Mouse (Mus musculus): ENCODE data around the gene Ramp1.

Ramp1 gene

GRCm38 (mm10) chr1:91201122-91201521 is 21.5 kb downstream of the Ramp1 start:
- no peak for DNase-seq

GRCm38 (mm10) chr1:91204221-91204765 is 24.7 kb downstream of the Ramp1 start:
- DNase-seq: no peak

GRCm38 (mm10) chr1:91205651-91206050 is 26.0 kb downstream of the Ramp1 start:
- no peak for DNase-seq

- no peak for DNase-seq
Observed at GRCm38 (mm10) chr1:91206336-91206735, 26.7 kb downstream of the Ramp1 start.

GRCm38 (mm10) chr1:91206873-91207272 is 27.3 kb downstream of the Ramp1 start:
- DNase-seq: no peak

- no peak for DNase-seq
Observed at GRCm38 (mm10) chr1:91207334-91208074, 27.9 kb downstream of the Ramp1 start.

- peak; percentile 66 for DNase-seq
Observed at GRCm38 (mm10) chr1:91209343-91209742, 29.7 kb downstream of the Ramp1 start.

- DNase-seq: peak; percentile 85
Observed at GRCm38 (mm10) chr1:91209785-91210184, 30.2 kb downstream of the Ramp1 start.

GRCm38 (mm10) chr1:91211099-91211498 is 31.5 kb downstream of the Ramp1 start:
- peak; percentile 71 for DNase-seq

GRCm38 (mm10) chr1:91211591-91212008 is 32.0 kb downstream of the Ramp1 start:
- DNase-seq: peak; percentile 50

- DNase-seq: no peak
Observed at GRCm38 (mm10) chr1:91215264-91215663, 35.6 kb downstream of the Ramp1 start.

GRCm38 (mm10) chr1:91215981-91216380 is 36.4 kb downstream of the Ramp1 start:
- DNase-seq: no peak

GRCm38 (mm10) chr1:91216504-91217267 is 37.1 kb downstream of the Ramp1 start:
- no peak for DNase-seq

- DNase-seq: no peak
Observed at GRCm38 (mm10) chr1:91219641-91220321, 40.2 kb downstream of the Ramp1 start.

- DNase-seq: no peak
Observed at GRCm38 (mm10) chr1:91220322-91220672, 40.7 kb downstream of the Ramp1 start.

- no peak for DNase-seq
Observed at GRCm38 (mm10) chr1:91226562-91226961, 46.9 kb downstream of the Ramp1 start.

- DNase-seq: no peak
Observed at GRCm38 (mm10) chr1:91227381-91228054, 47.9 kb downstream of the Ramp1 start.

- DNase-seq: no peak
Observed at GRCm38 (mm10) chr1:91231142-91231541, 51.5 kb downstream of the Ramp1 start.

GRCm38 (mm10) chr1:91231896-91232295 is 52.3 kb downstream of the Ramp1 start:
- no peak for DNase-seq

GRCm38 (mm10) chr1:91235395-91235794 is 55.8 kb downstream of the Ramp1 start:
- no peak for DNase-seq

GRCm38 (mm10) chr1:91237676-91238075 is 58.1 kb downstream of the Ramp1 start:
- no peak for DNase-seq

GRCm38 (mm10) chr1:91239112-91239511 is 59.5 kb downstream of the Ramp1 start:
- DNase-seq: peak; percentile 56

GRCm38 (mm10) chr1:91239800-91240199 is 60.2 kb downstream of the Ramp1 start:
- DNase-seq: no peak
